Mouse (Mus musculus) intestine, postnatal 0 days (tissue): Measurements from ENCODE around the gene Orc6. TPM values are rescaled to one million over a fixed set of nuclear protein-coding genes. Genes with fewer than 3 reads are reported as not detected.
A peak's percentile ranks its signal among the peaks of the same experiment; 100 is the strongest.

Experiments
- ATAC-seq: fragments of 200-750 bp; cut with Nextera tagmentation; 2 replicates; pipeline ENCODE4 v1.8.0; 2017; ENCODE audit warnings: mild to moderate bottlenecking, moderate TSS enrichment, moderate library complexity
- H3K27ac ChIP-seq: fragments of 300-500 bp; sonication (generic); 2 replicates; pipeline ENCODE4 v1.5.1; 2014; ENCODE audit warnings: mild to moderate bottlenecking, low read depth, low read length, moderate library complexity
- H3K27me3 ChIP-seq: fragments of 300-500 bp; sonication (generic); replicated peaks from 2 replicates; pipeline ENCODE4 v1.6.1; 2014; ENCODE audit warnings: low read length, mixed read lengths; ENCODE audit not compliant: control insufficient read depth, insufficient read depth
- H3K36me3 ChIP-seq: fragments of 300-500 bp; sonication (generic); 2 replicates; pipeline ENCODE4 v1.6.1; 2014; ENCODE audit warnings: mild to moderate bottlenecking, moderate library complexity; ENCODE audit not compliant: control insufficient read depth, insufficient read depth
- H3K4me1 ChIP-seq: fragments of 300-500 bp; sonication (generic); replicated peaks from 2 replicates; pipeline ENCODE4 v1.6.1; 2014; ENCODE audit warnings: antibody characterized with exemption, low read length, mixed read lengths; ENCODE audit not compliant: control insufficient read depth, insufficient read depth
- H3K4me2 ChIP-seq: fragments of 300-500 bp; sonication (generic); replicated peaks from 2 replicates; pipeline ENCODE4 v1.6.1; 2014; ENCODE audit warnings: low read depth, mild to moderate bottlenecking, moderate library complexity
- H3K4me3 ChIP-seq: fragments of 300-500 bp; sonication (generic); 2 replicates; pipeline ENCODE4 v1.5.1; 2014; ENCODE audit warnings: low read depth, low read length
- H3K9ac ChIP-seq: fragments of 300-500 bp; sonication (generic); 2 replicates; pipeline ENCODE4 v1.6.1; 2014; ENCODE audit warnings: mild to moderate bottlenecking, low read depth, low read length
- H3K9me3 ChIP-seq: fragments of 300-500 bp; sonication (generic); 2 replicates; pipeline ENCODE4 v1.6.1; 2016; ENCODE audit warnings: mixed run types; ENCODE audit not compliant: control insufficient read depth
- CTCF ChIP-seq: sonication (generic); IDR thresholded peaks from 2 replicates; pipeline ENCODE4 v1.5.1; 2016; ENCODE audit warnings: low read depth, mild to moderate bottlenecking, control low read depth, antibody characterized with exemption, moderate library complexity
- WGBS: fragments of 180-500 bp; shearing (Covaris S2); extraction: QIAGEN DNeasy Blood & Tissue Kit; methylation state at CpG from one replicate; pipeline ENCODE4 v1.1.7; 2014; 5-methylcytosine and 5-hydroxymethylcytosine counted together
- polyA plus RNA-seq: library from polyadenylated mRNA; unstranded; fragments of >200 nt; fragmentation: Nextera tagmentation; extraction: Ambion mirVana; gene quantifications from 2 replicates; pipeline ENCODE4 v1.2.1, GENCODE M21; 2015

The Orc6 gene
- polyA plus RNA-seq: 32.6 and 34.5 TPM in 2 replicates

GRCm38 (mm10) chr8:85299434-85300077, at the start of gene Orc6, which contains the start of gene Vps35:
Orc6 (plus strand) TSS chr8:85299632.
Vps35 (minus strand) TSS chr8:85299802.
- peak within 1 kb of the TSS; percentile 96 for H3K27ac ChIP-seq
- H3K4me1 ChIP-seq: peaks cover 12% of the 10 kb centered on the region
- peak; percentile 97 for ATAC-seq
- TF ChIP-seq CTCF: no peak
- H3K4me3 ChIP-seq: peak within 1 kb of the TSS; percentile 98
- H3K9ac ChIP-seq: peak within 1 kb of the TSS; percentile 95
- peaks cover 5% of the 10 kb centered on the region; the same call in 1 of the 2 replicates for H3K36me3 ChIP-seq
- under 1% methylated on average over 63 of the region's 63 CpGs for WGBS
- no peaks in the 10 kb centered on the region for H3K27me3 ChIP-seq
- no peaks in the 10 kb centered on the region for H3K9me3 ChIP-seq
- peak within 1 kb of the TSS; percentile 82 for H3K4me2 ChIP-seq

- H3K27me3 ChIP-seq: no peaks in the 10 kb centered on the region
- H3K4me1 ChIP-seq: no peaks in the 10 kb centered on the region
- peaks cover 61% of the 10 kb centered on the region for H3K36me3 ChIP-seq
- no peak overlapping the region for H3K27ac ChIP-seq
- no peak overlapping the region for H3K9ac ChIP-seq
- TF ChIP-seq CTCF: no peak
- WGBS: 56% methylated on average over 1 of the region's 1 CpGs
- ATAC-seq: no peak
- H3K9me3 ChIP-seq: no peaks in the 10 kb centered on the region
- no peak overlapping the region for H3K4me2 ChIP-seq
- no peak overlapping the region for H3K4me3 ChIP-seq
Measured at GRCm38 (mm10) chr8:85286846-85287245, 12.6 kb upstream of the Orc6 start.

GRCm38 (mm10) chr8:85298600-85299433, 615 bp upstream of the Orc6 start:
- Histone ChIP-seq H3K4me3 (peak overlapping the region; percentile 98), H3K27me3 (no peaks in the 10 kb centered on the region), H3K9ac (peak overlapping the region; percentile 95), H3K4me1 (peaks cover 12% of the 10 kb centered on the region), H3K9me3 (no peaks in the 10 kb centered on the region), H3K27ac (peak overlapping the region; percentile 96), H3K36me3 (peaks cover 8% of the 10 kb centered on the region; the same call in 1 of the 2 replicates), H3K4me2 (peak overlapping the region; percentile 82)
- TF ChIP-seq CTCF: no peak
- WGBS: under 1% methylated on average over 53 of the region's 53 CpGs
- peak; percentile 23 for ATAC-seq

- Histone ChIP-seq H3K27me3 (no peaks in the 10 kb centered on the region), H3K9ac (no peak overlapping the region), H3K27ac (no peak overlapping the region), H3K36me3 (peaks cover 14% of the 10 kb centered on the region), H3K4me1 (peaks cover 12% of the 10 kb centered on the region), H3K4me2 (no peak overlapping the region), H3K9me3 (no peaks in the 10 kb centered on the region), H3K4me3 (no peak overlapping the region)
- ATAC-seq: no peak
- WGBS: 35% methylated on average over 1 of the region's 1 CpGs
- TF ChIP-seq CTCF: no peak
Measured at GRCm38 (mm10) chr8:85301941-85302340, 2.5 kb downstream of the Orc6 start.

- no peak for TF ChIP-seq CTCF
- no peak overlapping the region for H3K27ac ChIP-seq
- H3K4me3 ChIP-seq: no peak overlapping the region
- WGBS: 81% methylated on average over 3 of the region's 3 CpGs
- H3K9me3 ChIP-seq: no peaks in the 10 kb centered on the region
- no peak for ATAC-seq
- no peak overlapping the region for H3K4me2 ChIP-seq
- H3K27me3 ChIP-seq: no peaks in the 10 kb centered on the region
- H3K9ac ChIP-seq: no peak overlapping the region
- peaks cover 14% of the 10 kb centered on the region for H3K36me3 ChIP-seq
- H3K4me1 ChIP-seq: peaks cover 6% of the 10 kb centered on the region; the same call in 1 of the 2 replicates
Measured at GRCm38 (mm10) chr8:85302931-85303330, 3.5 kb downstream of the Orc6 start.

- H3K27ac ChIP-seq: no peak overlapping the region
- no peak overlapping the region for H3K4me3 ChIP-seq
- H3K4me2 ChIP-seq: no peak overlapping the region
- peaks cover 14% of the 10 kb centered on the region for H3K36me3 ChIP-seq
- H3K4me1 ChIP-seq: peaks cover 5% of the 10 kb centered on the region; the same call in 1 of the 2 replicates
- H3K9ac ChIP-seq: no peak overlapping the region
- ATAC-seq: no peak
- TF ChIP-seq CTCF: no peak
- WGBS: 78% methylated on average over 5 of the region's 5 CpGs
- no peaks in the 10 kb centered on the region for H3K9me3 ChIP-seq
- no peaks in the 10 kb centered on the region for H3K27me3 ChIP-seq
Measured at GRCm38 (mm10) chr8:85303531-85303930, 4.1 kb downstream of the Orc6 start.
